Mouse (Mus musculus) heart, adult 8-10 months (tissue): Measurements from ENCODE around the gene 4930415O20Rik. TPM values are rescaled to one million over a fixed set of nuclear protein-coding genes. Genes with fewer than 3 reads are reported as not detected.

Source experiments
- DNase-seq: peaks from one replicate; pipeline ENCODE4 v3.0.0; 2022; ENCODE audit warnings: low spot score
- total RNA-seq, 4 experiments: library from RNA; stranded (reverse); gene quantifications; 2 replicates each; pipeline ENCODE4 v1.2.4; 2022

Gene 4930415O20Rik
- 1 to 10 TPM; 1.6 to 4.2 (median 2.3) TPM for total RNA-seq

DNA sequence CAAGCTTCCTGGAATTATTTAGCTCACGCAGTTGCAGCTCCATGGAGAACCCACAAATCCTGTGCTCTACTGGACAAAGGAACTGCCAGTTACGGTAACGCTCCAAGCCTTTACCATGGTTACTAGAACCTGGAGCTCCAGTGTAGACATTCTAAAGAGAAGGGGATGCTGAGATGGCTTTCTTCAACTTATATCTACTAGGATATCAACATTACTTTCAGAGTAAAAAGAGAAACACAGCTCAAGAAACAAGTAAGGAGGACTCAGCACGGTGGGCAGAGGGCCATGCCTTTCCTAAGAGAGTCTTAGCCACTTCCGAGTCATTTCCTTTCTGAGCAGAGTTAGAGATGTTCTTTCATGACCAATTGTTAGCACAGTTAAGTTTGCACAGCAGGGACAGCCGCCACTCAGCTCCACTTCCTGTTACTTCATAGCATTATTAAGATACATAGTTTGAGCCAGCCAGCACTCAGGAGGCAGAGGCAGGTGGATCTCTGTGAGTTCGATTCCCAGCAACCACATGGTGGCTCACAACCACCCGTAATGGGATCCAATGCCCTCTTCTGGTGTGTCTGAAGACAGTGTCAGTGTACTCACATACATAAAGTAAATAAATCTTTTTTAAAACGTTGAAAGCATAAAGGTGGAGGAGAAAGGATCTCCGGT lies at the start of gene 4930415O20Rik, which contains the start of gene Ccnt1:
TSS of gene 4930415O20Rik (plus strand) at position 132 of the 666 bp plus-strand sequence.
TSS of gene Ccnt1 (minus strand) at position 51 of the 666 bp plus-strand sequence.
- DNase-seq, result no peak

- no peak for DNase-seq
Measured at GRCm38 (mm10) chr15:98521245-98521644, 49.6 kb upstream of the 4930415O20Rik start.

- DNase-seq, result no peak
Measured at GRCm38 (mm10) chr15:98526057-98526456, 44.7 kb upstream of the 4930415O20Rik start.

DNA sequence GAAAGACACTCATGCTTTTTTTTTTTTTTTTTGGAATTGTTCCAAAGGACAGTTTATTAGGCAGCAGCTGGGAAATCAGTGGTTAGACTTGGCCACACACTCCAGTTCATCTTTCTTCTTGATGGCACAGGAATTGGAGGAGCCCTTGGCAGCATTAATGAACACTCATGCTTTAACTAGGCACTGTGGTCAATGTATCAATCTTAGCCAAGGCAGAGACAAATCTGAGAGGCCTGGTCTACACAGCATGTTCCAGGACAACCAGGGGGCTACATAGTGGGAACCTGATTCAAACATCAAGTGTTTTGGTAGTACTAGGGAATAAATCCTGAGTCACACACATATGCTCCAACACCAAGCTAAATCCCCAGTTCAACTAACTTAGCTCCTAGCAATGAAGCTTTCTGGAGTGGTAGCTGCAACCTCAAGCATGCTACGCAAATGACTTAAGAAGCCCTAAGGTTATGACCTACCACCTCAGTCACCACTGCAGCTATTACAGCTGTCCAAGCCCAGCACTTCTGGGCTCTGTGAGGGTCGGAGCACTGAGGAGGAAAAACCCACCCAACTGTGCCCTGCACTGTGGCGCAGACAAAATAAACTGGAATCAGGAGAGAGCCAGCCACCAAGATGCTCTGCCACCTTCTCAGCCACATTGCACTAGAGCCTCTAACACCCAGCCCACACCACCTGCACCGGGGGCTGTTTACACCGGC lies 43.6 kb upstream of the 4930415O20Rik start:
- DNase-seq, result no peak

DNA sequence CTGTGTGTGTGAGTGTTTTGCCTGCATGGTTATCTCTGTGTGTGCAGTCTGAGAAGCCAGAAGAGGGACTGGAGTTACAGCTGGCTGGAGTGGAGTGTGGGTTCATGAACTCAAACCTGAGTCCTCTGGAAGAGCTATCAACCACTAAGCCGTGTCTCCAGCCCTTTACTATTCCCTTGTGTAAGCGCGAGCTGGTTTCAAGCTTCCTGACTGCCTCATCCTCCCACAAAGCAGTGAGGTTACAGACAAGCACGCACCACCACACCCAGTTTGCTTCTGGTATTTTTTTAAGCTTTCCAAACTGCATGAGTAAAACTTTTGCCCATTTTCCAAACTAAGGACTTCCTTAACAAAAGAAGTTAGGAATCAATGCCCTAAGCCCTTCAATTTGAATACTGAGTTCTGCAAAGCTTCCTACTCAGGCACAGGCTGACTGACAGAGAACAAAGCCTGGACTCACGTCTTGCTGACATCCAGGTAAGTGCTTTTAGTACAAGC lies 42.7 kb upstream of the 4930415O20Rik start:
- no peak for DNase-seq

GRCm38 (mm10) chr15:98532281-98532680 lies 38.5 kb upstream of the 4930415O20Rik start:
- no peak for DNase-seq

GRCm38 (mm10) chr15:98533035-98533531 lies 37.7 kb upstream of the 4930415O20Rik start:
- DNase-seq, result no peak

DNA sequence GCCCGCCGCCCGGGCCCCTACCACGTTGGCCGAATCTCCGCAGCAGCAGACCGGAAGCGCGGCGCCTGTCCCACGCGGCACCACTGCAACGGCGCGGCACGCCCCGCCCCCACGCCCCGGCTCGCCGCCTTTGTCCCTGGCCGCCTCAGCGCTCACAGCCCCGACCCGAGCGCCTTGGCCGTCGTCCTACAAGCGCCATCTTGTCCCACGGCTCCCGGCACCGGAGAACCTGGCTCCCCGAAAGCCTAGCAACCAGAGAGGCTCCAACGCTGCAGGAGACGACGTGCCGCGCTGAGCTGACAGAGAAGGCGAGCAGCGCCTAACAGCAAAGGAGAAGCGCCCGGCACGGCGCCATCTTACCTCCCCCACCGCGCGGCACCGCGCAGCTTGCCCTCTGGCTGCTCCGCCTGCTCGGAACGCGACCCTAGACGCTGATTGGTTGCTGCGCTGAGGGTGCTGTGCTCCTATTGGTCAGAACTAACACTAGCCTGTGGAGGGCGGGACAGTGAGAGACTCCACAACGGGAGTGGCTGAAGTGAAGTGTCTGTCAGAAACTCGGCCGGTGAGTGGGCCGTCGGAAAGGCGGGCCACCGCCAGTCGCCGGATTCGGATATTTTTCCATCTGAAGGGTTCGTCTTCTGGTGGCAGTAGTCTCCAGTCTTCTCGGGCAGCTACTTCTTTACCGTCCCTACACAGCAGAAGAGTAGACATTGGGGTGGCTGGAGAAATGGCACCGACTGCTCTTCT lies 36.8 kb upstream of the 4930415O20Rik start, which contains the start of gene Kansl2:
TSS of gene Kansl2 (minus strand) at position 384 of the 747 bp plus-strand sequence.
- DNase-seq, result peak; percentile 98

- DNase-seq, result no peak
Measured at GRCm38 (mm10) chr15:98535921-98536320, 34.9 kb upstream of the 4930415O20Rik start.

DNA sequence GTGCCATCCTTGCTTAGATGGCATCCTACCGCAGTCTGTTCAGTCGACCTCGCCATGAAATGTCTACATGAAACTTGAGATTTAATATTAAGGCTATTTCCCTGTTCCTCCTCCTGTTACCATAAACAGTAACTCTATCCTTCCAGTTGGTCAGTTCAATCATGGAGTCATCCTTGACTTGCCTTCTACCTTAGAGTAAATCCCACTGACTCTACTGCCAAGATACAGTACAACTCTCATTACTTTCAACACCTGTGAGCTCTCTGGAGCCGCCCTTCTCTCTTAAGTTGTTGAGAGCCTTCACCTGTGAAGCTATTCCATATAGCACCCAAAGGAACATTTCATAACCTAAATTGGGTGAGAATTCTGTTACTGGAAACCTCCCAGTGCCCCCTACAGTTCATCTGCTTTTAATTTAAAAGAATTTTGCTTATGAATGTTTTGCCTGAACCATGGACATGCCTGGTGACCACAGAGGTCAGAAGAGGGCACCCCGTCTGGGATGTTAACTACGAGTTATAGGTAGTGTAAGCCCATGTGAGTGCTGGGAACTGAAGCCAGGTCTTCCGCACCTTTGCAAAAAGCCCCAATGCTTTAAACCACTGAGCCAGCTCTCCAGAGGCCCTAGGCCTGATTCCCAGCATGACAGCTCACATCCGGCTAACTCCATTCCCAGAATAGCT lies 33.8 kb upstream of the 4930415O20Rik start:
- no peak for DNase-seq

- DNase-seq, result no peak
Measured at GRCm38 (mm10) chr15:98537923-98538322, 32.9 kb upstream of the 4930415O20Rik start.

GRCm38 (mm10) chr15:98541064-98541463 lies 29.7 kb upstream of the 4930415O20Rik start:
- DNase-seq, result no peak

DNA sequence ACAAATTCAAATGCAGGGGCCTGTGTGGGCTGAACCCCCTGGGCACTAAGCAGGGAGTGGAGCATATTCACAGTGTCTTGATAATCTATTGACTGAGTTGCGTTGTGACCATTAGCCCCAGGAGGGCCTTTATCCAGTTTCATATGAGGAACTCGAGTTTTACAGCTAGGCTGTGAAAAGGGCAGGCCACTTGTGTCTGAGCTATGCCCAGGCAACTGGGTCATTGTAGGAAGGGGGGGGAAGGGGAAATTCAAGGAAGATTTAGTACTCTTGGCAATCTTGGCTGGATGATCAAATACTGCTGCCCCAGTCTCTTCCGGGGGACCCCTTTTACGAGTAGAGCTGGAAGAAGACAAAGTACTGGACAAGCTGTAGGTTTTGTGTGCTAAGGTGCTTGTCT lies 27.5 kb upstream of the 4930415O20Rik start:
- DNase-seq, result no peak

- no peak for DNase-seq
Measured at GRCm38 (mm10) chr15:98545151-98545550, 25.7 kb upstream of the 4930415O20Rik start.

GRCm38 (mm10) chr15:98546843-98547242 lies 24.0 kb upstream of the 4930415O20Rik start:
- DNase-seq, result no peak

DNA sequence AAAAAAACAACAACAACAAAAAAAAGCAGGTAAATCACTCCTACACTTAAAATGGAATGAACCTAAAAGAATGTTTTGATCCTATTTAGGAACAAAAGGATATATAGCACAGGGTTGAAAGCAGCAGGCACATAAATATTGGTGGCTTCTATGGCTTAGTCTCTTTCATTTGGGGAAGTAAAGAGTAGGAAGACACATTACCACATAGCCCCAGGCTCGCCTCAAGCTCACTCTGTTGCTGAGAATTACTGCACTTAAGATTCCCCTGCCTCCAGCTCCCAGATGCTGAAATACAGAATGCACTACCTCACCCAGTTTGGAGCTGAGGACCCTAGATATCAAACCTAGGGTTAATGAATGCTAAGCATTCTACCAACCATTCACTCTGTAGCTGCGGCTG lies 18.0 kb upstream of the 4930415O20Rik start:
- DNase-seq, result no peak

- DNase-seq, result peak; percentile 33
Measured at GRCm38 (mm10) chr15:98555881-98556280, 14.9 kb upstream of the 4930415O20Rik start.

GRCm38 (mm10) chr15:98557186-98557585 lies 13.6 kb upstream of the 4930415O20Rik start:
- no peak for DNase-seq

- DNase-seq, result no peak
Measured at GRCm38 (mm10) chr15:98566973-98567277, 3.9 kb upstream of the 4930415O20Rik start.

GRCm38 (mm10) chr15:98567278-98568134 lies 3.3 kb upstream of the 4930415O20Rik start:
- DNase-seq, result peak; percentile 100
